Mouse (Mus musculus): ENCODE measurements around the gene Gm17581.

Gm17581 gene

DNA sequence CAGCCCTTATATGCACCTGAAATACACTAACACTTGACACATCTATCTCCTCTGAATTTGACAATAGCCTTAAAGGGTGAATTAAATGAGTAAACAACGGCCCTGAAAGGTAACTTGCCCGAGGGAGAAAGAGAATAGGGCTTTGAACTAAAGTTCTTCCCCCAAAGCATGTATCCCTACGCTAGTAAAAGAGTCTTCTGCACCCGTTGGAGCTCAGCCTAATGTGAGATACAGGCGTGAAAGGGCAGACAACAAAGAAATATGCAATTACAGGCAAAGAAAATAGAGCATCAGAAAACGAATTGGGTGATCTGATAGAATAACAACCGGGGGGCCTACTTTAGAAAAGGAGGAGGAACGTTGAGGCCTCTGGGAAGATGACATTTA is 44.3 kb downstream of the Gm17581 start:
- DNase-seq (ENCODE audit: low spot score), result no peak

DNA sequence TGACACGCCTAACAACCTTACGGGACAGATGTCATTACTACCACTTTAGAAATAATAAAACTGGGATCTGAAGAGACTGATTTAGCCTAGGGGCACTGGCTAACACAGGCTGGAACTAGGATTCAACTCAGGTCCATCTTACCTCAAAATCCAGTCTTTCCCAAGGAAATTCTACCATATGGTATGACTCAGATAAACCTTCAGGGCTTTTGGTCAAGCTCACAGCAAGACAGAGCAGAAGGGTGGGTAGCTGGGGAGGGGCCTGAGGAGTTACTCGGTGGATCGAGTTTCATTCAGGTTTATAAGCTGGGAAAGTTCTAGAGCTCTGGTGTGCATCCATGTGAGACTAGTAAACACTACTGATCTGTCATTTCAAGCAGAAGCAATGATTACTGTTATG is 46.5 kb downstream of the Gm17581 start:
- DNase-seq (ENCODE audit: low spot score), result no peak

DNA sequence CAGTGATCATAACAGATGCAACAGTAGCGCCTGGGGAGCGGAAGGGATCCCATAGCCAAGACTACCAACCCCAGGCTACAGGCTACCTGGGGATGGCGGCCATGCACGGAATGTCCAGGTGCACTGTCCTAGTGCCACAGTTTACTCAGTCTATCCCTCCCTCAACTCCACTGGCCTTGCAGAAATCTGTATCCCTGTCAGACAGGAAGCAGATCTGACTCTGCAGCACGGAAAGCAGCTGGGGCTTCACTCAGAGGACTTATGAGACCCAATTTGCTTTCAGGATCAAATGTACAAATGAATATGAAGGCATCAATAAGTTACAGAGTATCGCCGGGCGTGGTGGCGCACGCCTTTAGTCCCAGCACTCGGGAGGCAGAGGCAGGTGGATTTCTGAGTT is 47.9 kb downstream of the Gm17581 start:
- no peak for DNase-seq (ENCODE audit: low spot score)

DNA sequence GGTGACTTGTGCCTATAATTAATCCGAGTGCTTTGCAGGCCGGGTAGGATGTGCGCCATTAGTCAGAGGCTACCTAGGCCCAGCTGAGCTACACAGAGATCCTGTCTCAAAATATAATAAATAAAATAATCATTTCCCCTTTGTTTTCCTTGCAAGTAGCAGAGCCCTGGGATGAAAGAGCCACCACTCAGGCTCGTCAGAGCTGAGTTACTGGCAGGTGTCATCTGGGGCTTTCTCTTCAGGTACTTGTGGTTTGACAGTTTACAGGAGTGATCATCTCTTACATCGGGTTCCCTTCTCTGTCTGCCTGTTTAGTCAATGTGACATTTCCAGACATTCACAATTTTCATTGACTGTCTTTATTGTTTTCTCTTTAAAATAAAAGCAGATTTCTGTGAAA is 49.1 kb downstream of the Gm17581 start:
- no peak for DNase-seq (ENCODE audit: low spot score)

All from left cerebral cortex, adult 11 months (tissue).